In the genomic region with DNA sequence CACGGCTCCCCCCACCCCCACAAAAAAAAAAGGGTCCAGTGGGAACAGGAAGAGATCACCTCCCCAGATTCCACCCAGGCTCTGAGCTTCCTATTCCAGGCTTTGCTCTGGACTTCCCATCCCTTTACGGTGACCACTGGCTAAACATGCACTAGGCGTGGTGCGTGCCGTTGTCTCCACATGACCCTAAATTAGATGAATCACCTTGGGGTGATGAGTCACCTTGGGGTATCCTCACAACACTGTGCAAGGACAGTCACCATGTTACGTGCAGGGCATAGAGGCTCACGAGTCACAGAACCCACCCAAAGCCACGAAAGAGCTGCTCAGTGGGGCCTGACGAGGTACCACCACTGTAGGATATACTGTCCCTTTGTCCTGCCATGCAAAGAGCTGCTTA, we compare ENCODE assay signal across 31 mouse cellular contexts. TPM values are rescaled to one million over a fixed set of nuclear protein-coding genes. Genes with fewer than 3 reads are reported as not detected.
A peak's percentile ranks its signal among the peaks of the same experiment; 100 is the strongest.
DNase-seq lines count a peak whose midpoint lies in the region; ATAC-seq and TF ChIP-seq lines count a peak whose summit lies in the region.
"Had no signal": no experiment of that assay in that cellular context is flagged by ENCODE, and none has a peak within 500 bp of the region (broad histone marks: within the 10 kb centered on the region; RNA-seq: fewer than 3 reads in every experiment).

No protein-coding gene starts in this region.

- TF ChIP-seq POLR2A in myocyte (IDR thresholded peaks at IDR 0.05; ENCODE audit: insufficient read length, low read depth): no peak

- H3K4me1 ChIP-seq in forebrain, embryonic 10.5 days: no peaks in the 10 kb centered on the region; the same call in 1 of the 2 replicates
- H3K4me1 ChIP-seq in forebrain, embryonic 16.5 days (replicated peaks; ENCODE audit: control insufficient read depth, insufficient read depth, low read length): no peaks in the 10 kb centered on the region
- H3K4me1 ChIP-seq: heart, embryonic 15.5 days; limb, embryonic 15.5 days; midbrain, embryonic 15.5 days had no signal

- no peaks in the 10 kb centered on the region for H3K9me3 ChIP-seq in forebrain, embryonic 10.5 days
- no peaks in the 10 kb centered on the region for H3K9me3 ChIP-seq in forebrain, embryonic 16.5 days (ENCODE audit: control insufficient read depth, low read length)
- H3K9me3 ChIP-seq: heart, embryonic 15.5 days; hindbrain, embryonic 13.5 days; limb, embryonic 10.5 days; limb, embryonic 15.5 days; liver, embryonic 13.5 days; megakaryocyte, embryonic 14.5 days; midbrain, embryonic 15.5 days; neural tube, embryonic 12.5 days had no signal

- peak overlapping the region; percentile 31; the same call in 1 of the 2 replicates for H3K27ac ChIP-seq in forebrain, embryonic 10.5 days
- H3K27ac ChIP-seq in forebrain, embryonic 16.5 days (ENCODE audit: low read length): no peak overlapping the region
- H3K27ac ChIP-seq: heart, embryonic 15.5 days; hindbrain, embryonic 13.5 days; limb, embryonic 10.5 days; limb, embryonic 15.5 days; liver, embryonic 13.5 days; midbrain, embryonic 15.5 days; neural tube, embryonic 12.5 days had no signal

- 94% methylated on average over 9 of the region's 9 CpGs for WGBS in forebrain, embryonic 10.5 days
- 91% methylated on average over 9 of the region's 9 CpGs for WGBS in forebrain, embryonic 16.5 days

- H3K36me3 ChIP-seq in forebrain, embryonic 10.5 days (replicated peaks): peaks cover 70% of the 10 kb centered on the region
- peaks cover 5% of the 10 kb centered on the region; the same call in 1 of the 2 replicates for H3K36me3 ChIP-seq in forebrain, embryonic 16.5 days (ENCODE audit: control insufficient read depth, insufficient read depth)
- H3K36me3 ChIP-seq in C2C12 (ENCODE audit: control insufficient read depth, insufficient read depth) (peaks cover 17% of the 10 kb centered on the region), myocyte (ENCODE audit: control insufficient read depth, insufficient read depth) (no peaks in the 10 kb centered on the region)
- H3K36me3 ChIP-seq: heart, embryonic 15.5 days; liver, embryonic 13.5 days; midbrain, embryonic 15.5 days had no signal

- no peaks in the 10 kb centered on the region for H3K27me3 ChIP-seq in forebrain, embryonic 10.5 days (ENCODE audit: poor library complexity, severe bottlenecking)
- no peaks in the 10 kb centered on the region for H3K27me3 ChIP-seq in forebrain, embryonic 16.5 days (replicated peaks; ENCODE audit: control insufficient read depth, insufficient read depth, low read length)
- H3K27me3 ChIP-seq in C2C12 (ENCODE audit: control insufficient read depth, insufficient read depth, insufficient read length) (no peaks in the 10 kb centered on the region), myocyte (ENCODE audit: control insufficient read depth, insufficient read depth, insufficient read length) (no peaks in the 10 kb centered on the region)
- H3K27me3 ChIP-seq: heart, embryonic 15.5 days; hindbrain, embryonic 13.5 days; limb, embryonic 15.5 days; liver, embryonic 13.5 days; midbrain, embryonic 15.5 days; neural tube, embryonic 12.5 days had no signal

- H3K79me3 ChIP-seq in C2C12 (ENCODE audit: low read depth): no peaks in the 10 kb centered on the region

- no peak for TF ChIP-seq CTCF in C2C12 (IDR thresholded peaks at IDR 0.05; ENCODE audit: control insufficient read depth, insufficient read depth, insufficient read length)

- no peaks in the 10 kb centered on the region for H3K79me2 ChIP-seq in C2C12 (ENCODE audit: control insufficient read depth, insufficient read depth)
- no peaks in the 10 kb centered on the region for H3K79me2 ChIP-seq in myocyte (ENCODE audit: control insufficient read depth, insufficient read depth)

- no peak overlapping the region for H3K4me2 ChIP-seq in forebrain, embryonic 16.5 days (ENCODE audit: low read length)
- peak overlapping the region; percentile 38 for H3K4me2 ChIP-seq in myocyte (ENCODE audit: low read depth)
- H3K4me2 ChIP-seq: heart, embryonic 15.5 days; hindbrain, embryonic 13.5 days; limb, embryonic 15.5 days; liver, embryonic 13.5 days; midbrain, embryonic 15.5 days; neural tube, embryonic 12.5 days had no signal

- ATAC-seq in forebrain, embryonic 16.5 days: no peak
- no peak for ATAC-seq in activated CD4-positive, CD25-positive, alpha-beta regulatory T cell, adult 4 months
- ATAC-seq: forebrain, postnatal 0 days; intestine, postnatal 0 days; lung, postnatal 0 days; midbrain, embryonic 15.5 days had no signal

- no peak overlapping the region for H3K4me3 ChIP-seq in forebrain, embryonic 10.5 days
- H3K4me3 ChIP-seq in forebrain, embryonic 16.5 days (replicated peaks; ENCODE audit: low read length): no peak overlapping the region
- H3K4me3 ChIP-seq in C2C12 (ENCODE audit: insufficient read depth, poor library complexity, severe bottlenecking) (no peak overlapping the region), myocyte (no peak overlapping the region)
- H3K4me3 ChIP-seq: heart, embryonic 15.5 days; hindbrain, embryonic 13.5 days; limb, embryonic 10.5 days; limb, embryonic 15.5 days; liver, embryonic 13.5 days; megakaryocyte, embryonic 14.5 days; midbrain, embryonic 15.5 days; neural tube, embryonic 12.5 days had no signal

- H3K9ac ChIP-seq in forebrain, embryonic 16.5 days (replicated peaks; ENCODE audit: low read depth, low read length): no peak overlapping the region
- H3K9ac ChIP-seq: forebrain, postnatal 0 days; heart, embryonic 15.5 days; hindbrain, embryonic 13.5 days; limb, embryonic 15.5 days; liver, embryonic 13.5 days; midbrain, embryonic 15.5 days; neural tube, embryonic 12.5 days had no signal

- DNase-seq in forebrain, embryonic 10.5 days (ENCODE audit: extremely low spot score, low spot score): no peak
- peak; percentile 46 for DNase-seq in 3134 (ENCODE audit: extremely low read depth, insufficient read length, low spot score)
- no peak for DNase-seq in frontal cortex, postnatal 10 days (ENCODE audit: low spot score in 2 of 2)
- DNase-seq: cerebellum, adult 9-10 months; cerebellum, postnatal 36 days; forebrain, postnatal 0 days; gastrocnemius, postnatal 10 days; kidney, adult 9 months; kidney, postnatal 14 days; layer of hippocampus, adult 9-11 months; liver, embryonic 13.5 days; lung, adult 18-20 months; lung, postnatal 4 days; right cerebral cortex, postnatal 4 days; thymus, postnatal 4 days had no signal

- H3ac ChIP-seq in C2C12 (ENCODE audit: control insufficient read depth, insufficient read length, low read depth) (no peak overlapping the region), myocyte (ENCODE audit: control insufficient read depth, insufficient read length) (no peak overlapping the region)

TF ChIP-seq in C2C12, 6 proteins besides CTCF, POLR2A, EP300 and RAD21:
- peak; percentile 39 for TF ChIP-seq MYOD1 (IDR thresholded peaks at IDR 0.05; ENCODE audit: control insufficient read depth, insufficient read length, low read depth)
- TF ChIP-seq CEBPB (IDR thresholded peaks at IDR 0.05; ENCODE audit: low read depth): no peak
- TF ChIP-seq FOSL1 (IDR thresholded peaks at IDR 0.05; ENCODE audit: insufficient read depth, low read length, poor library complexity, severe bottlenecking): peak; percentile 98
- TF ChIP-seq MYOG (IDR thresholded peaks at IDR 0.05; ENCODE audit: control insufficient read depth, extremely low read depth, insufficient read length): no peak
- peak; percentile 81 for TF ChIP-seq MAX (IDR thresholded peaks at IDR 0.05)
- peak; percentile 82 for TF ChIP-seq USF1 (IDR thresholded peaks at IDR 0.05; ENCODE audit: low read depth)

TF ChIP-seq in myocyte, 11 proteins besides CTCF, POLR2A, EP300 and RAD21:
- TF ChIP-seq POLR2AphosphoS2 (IDR thresholded peaks at IDR 0.05; ENCODE audit: insufficient read length, low read depth) (no peak), USF1 (IDR thresholded peaks at IDR 0.05; ENCODE audit: low read depth) (peak; percentile 29), REST (IDR thresholded peaks at IDR 0.05; ENCODE audit: insufficient read depth, insufficient read length) (no peak), TCF12 (IDR thresholded peaks at IDR 0.05; ENCODE audit: insufficient read depth, poor library complexity, severe bottlenecking) (no peak)

RNA-seq across cellular contexts. Expression of gene Rars, which starts 10.0 kb away (rescaled TPM):
- 118 and 123 TPM in 2 replicates for polyA plus RNA-seq in forebrain, embryonic 10.5 days (2016; fragmentation: Nextera tagmentation; extraction: Ambion mirVana)
- 73.1 and 76.2 TPM in 2 replicates for polyA plus RNA-seq in forebrain, embryonic 16.5 days (2015; fragmentation: Nextera tagmentation; extraction: Ambion mirVana)
- polyA plus RNA-seq in C2C12 (2012; fragmentation: generic; extraction: Trizol) (87.1 TPM), myocyte (2012; fragmentation: generic; extraction: Trizol) (112 TPM)
- polyA plus RNA-seq in activated CD4-positive, CD25-positive, alpha-beta regulatory T cell, adult 4 months (2017; shearing (Covaris generic)): 10 to 100 TPM; 69.3 to 75.2 TPM

RNA-seq across cellular contexts. Expression of gene Fbll1, which starts 45.6 kb away (rescaled TPM):
- polyA plus RNA-seq in forebrain, embryonic 10.5 days (2016; fragmentation: Nextera tagmentation; extraction: Ambion mirVana): 0.12 and 0.14 TPM in 2 replicates
- polyA plus RNA-seq in forebrain, embryonic 16.5 days (2015; fragmentation: Nextera tagmentation; extraction: Ambion mirVana): 13.1 and 15.6 TPM in 2 replicates
- polyA plus RNA-seq in C2C12 (2012; fragmentation: generic; extraction: Trizol) (0.02 TPM), myocyte (2012; fragmentation: generic; extraction: Trizol) (not detected)
- not detected for polyA plus RNA-seq in activated CD4-positive, CD25-positive, alpha-beta regulatory T cell, adult 4 months (2017; shearing (Covaris generic))
- polyA plus RNA-seq: gonadal fat pad, adult 2 months; heart, embryonic 15.5 days; limb, embryonic 10.5 days; liver, embryonic 13.5 days; lung, postnatal 0 days; spleen, adult 2 months; thymus, postnatal 0 days had no signal

Comparison
In these comparisons a context has a peak if more than half of its experiments do, and no peak if none do; other contexts are left out.
1. RNA of gene Fbll1, which starts 45.6 kb away (polyA plus RNA-seq): 13.1 to 15.6 TPM in forebrain, embryonic 16.5 days; not detected in activated CD4-positive, CD25-positive, alpha-beta regulatory T cell, adult 4 months, 0.12 to 0.14 TPM in forebrain, embryonic 10.5 days, 0.02 TPM in C2C12 (single experiment) and not detected in myocyte (single experiment); every median in the first group is over 10 times any median in the second.